Mouse (Mus musculus) layer of hippocampus, adult 8-10 months (tissue): Measurements from ENCODE around the gene Dnajb6. TPM values are rescaled to one million over a fixed set of nuclear protein-coding genes. Genes with fewer than 3 reads are reported as not detected.

ENCODE experiments used
- DNase-seq, 2 experiments: peaks; one replicate each; pipeline ENCODE4 v3.0.0; 2022; ENCODE audit warnings: low spot score in 2 of 2
- total RNA-seq, 4 experiments: library from RNA; stranded (reverse); gene quantifications; 2 replicates each; pipeline ENCODE4 v1.2.4; 2022

Gene Dnajb6
- total RNA-seq, 4 experiments from 2014 or later = 154 to 175 (median 168) TPM

- DNase-seq = no peak
These were observed 112.0 kb downstream of the Dnajb6 start for GRCm38 (mm10) chr5:29847494-29847893.

- no peak for DNase-seq
These were observed 112.6 kb downstream of the Dnajb6 start for GRCm38 (mm10) chr5:29848091-29848490.

- DNase-seq = no peak
These were observed 116.9 kb downstream of the Dnajb6 start for GRCm38 (mm10) chr5:29852376-29852775.

GRCm38 (mm10) chr5:29853035-29853434 is 117.5 kb downstream of the Dnajb6 start:
- DNase-seq = no peak

GRCm38 (mm10) chr5:29854376-29854775 is 118.9 kb downstream of the Dnajb6 start:
- no peak for DNase-seq

- no peak for DNase-seq
These were observed 119.5 kb downstream of the Dnajb6 start for GRCm38 (mm10) chr5:29854971-29855370.

GRCm38 (mm10) chr5:29861522-29861921 is 126.0 kb downstream of the Dnajb6 start:
- no peak for DNase-seq

- no peak for DNase-seq
These were observed 126.9 kb downstream of the Dnajb6 start for GRCm38 (mm10) chr5:29862388-29862787.

GRCm38 (mm10) chr5:29864291-29864737 is 128.8 kb downstream of the Dnajb6 start:
- no peak for DNase-seq

- no peak for DNase-seq
These were observed 129.5 kb downstream of the Dnajb6 start for GRCm38 (mm10) chr5:29864994-29865393.

Other genes starting within 250 kb of the Dnajb6 start
- 10 to 100 TPM; 65.6 to 80.0 (median 71.1) TPM for gene Ube3c, start 166.4 kb upstream of the Dnajb6 start, total RNA-seq
- gene Gm5129, start 248 bp downstream of the Dnajb6 start, total RNA-seq = 1 to 10 TPM in 1 of 4 experiments, not detected in 3; 3.5 TPM